Mouse (Mus musculus): ENCODE measurements at regions not wholly inside any gene's neighbourhood (a gene's known extent, or its start where the extent isn't known, plus 50 kb on each side); places are given as distances from the start of the nearest gene placed in this dataset.

GRCm38 (mm10) chr19:20035223-20035622 lies 355.5 kb downstream of the Anxa1 start:
- no peak for DNase-seq

- no peak for DNase-seq
These were observed 363.0 kb downstream of the Anxa1 start for GRCm38 (mm10) chr19:20027667-20028282.

GRCm38 (mm10) chr19:20014114-20014513 lies 376.6 kb downstream of the Anxa1 start:
- no peak for DNase-seq

GRCm38 (mm10) chr19:20009801-20010441 lies 380.8 kb downstream of the Anxa1 start:
- DNase-seq = no peak

DNA sequence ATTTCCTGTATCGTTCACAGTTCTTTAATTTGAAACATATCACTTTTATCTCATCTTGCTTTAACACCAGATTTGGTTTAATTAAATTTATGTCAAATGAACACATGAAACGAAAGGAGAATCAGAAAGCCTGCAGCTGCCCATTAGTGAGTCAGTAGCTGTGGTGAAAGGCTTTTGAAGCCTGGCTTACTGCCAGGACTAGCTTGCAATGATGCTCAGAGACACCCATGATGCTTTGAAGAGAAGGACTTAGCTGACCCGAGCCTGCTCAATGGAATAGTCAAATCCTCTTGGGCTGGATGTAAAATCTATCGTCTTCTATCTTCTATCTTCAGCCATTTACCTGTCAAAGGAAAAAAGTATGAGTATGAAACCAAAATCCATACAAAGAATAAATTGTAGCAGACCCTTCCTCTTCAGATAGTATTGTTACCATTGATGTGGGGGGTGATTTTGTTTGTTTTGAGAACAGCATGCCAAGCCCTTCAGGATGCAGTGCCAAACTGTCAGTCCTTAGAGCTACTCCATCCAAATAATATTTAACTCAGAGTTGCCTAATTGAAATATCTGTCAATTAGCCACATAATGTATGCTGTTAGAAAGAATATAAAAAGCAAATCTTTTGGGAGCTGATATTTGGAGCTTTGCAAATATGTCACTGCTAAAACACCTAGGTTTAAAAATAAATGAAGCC lies 384.7 kb downstream of the Anxa1 start:
- no peak for DNase-seq

DNA sequence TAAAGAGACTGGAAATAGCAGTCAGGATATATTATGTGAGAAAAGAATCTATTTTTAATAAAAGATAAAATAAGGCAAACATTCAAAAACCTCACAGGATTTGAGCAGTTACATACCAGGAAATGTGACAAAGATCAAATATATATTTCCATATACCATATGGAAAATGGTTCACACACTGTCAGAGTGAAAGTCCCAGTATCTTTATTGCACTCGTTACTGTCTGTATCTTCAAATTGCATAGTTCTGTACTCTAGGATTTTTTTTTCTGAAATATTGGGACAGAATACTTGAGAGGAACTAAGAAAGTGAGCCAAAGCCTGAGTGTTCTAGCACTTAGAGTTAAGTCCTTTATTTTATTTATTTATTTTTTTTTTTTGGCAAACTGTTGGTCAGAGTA lies 403.5 kb downstream of the Anxa1 start:
- DNase-seq = no peak

- no peak for DNase-seq
These were observed 411.9 kb downstream of the Anxa1 start for GRCm38 (mm10) chr19:19978816-19979215.

DNA sequence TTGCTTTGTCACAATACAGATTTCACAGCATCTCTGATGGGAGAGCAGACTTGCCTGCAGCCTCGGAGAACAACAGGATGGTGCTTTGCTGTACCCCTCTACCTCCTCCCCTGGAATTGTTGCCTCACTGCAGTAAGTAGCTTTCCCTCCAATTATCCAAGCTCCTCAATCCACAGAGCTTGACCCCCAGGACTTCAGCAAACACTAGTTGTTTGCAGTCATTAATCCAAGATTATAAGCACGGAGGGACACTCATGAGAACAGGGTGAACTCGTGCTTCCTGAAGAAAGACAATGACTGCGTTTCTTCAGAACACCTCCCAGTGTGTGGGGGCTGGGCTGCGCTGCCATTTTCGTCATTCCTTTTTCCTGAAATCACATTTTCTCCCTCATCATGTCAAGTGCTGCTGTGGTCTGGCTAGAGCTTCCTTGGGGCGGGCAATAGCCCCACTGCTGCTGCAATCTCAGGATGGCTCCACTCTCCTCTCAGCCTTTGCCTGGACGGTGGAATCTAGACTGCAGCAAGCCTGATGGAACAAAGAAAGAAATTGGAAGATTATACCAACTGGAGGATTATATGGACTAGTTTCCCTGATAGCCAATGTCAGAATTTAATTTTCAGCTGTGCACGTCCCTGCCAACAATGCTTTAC lies 413.0 kb downstream of the Anxa1 start:
- no peak for DNase-seq

DNA sequence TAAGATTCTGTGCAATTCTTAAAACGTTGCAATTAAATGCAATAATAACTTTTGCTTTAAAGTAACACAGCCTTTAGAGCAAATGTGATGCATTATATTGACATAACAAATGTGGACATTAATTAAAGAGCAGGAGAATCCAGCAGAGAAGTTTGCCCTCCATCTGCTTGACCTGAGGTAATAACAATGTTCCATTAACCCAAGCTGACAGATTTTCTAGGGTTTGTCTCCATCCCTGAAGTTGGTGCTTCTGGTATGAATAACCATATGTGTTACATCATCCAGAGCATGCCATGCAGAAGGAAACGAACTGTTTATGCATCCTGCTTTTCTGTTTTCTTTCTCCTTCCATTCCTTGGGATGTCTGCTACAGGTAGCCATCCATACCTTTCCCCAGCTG lies 414.0 kb downstream of the Anxa1 start:
- no peak for DNase-seq

GRCm38 (mm10) chr19:19969780-19970512 lies 420.8 kb downstream of the Anxa1 start:
- DNase-seq = no peak

- no peak for DNase-seq
These were observed 421.4 kb downstream of the Anxa1 start for GRCm38 (mm10) chr19:19969335-19969734.

- DNase-seq = peak; percentile 37
These were observed 445.5 kb downstream of the Anxa1 start for GRCm38 (mm10) chr19:19945247-19945646.

DNA sequence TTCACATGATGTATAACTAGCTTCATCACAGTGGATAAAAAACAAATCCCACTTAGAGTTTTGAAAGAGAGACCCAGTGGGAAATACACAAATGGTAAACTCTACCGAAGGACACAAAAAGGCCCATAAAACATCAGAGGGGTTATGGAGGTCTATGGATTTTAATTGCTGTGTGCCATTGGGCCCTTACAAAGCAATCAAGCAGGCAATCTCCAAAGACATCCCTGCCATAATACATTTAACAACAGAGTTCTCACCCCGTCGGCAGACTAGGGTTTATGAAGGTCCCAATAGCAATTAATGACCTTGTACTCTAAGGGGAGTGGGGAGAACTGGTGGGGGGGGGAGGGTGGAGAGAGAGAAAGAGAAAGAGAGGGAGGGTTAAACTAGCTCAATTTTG lies 448.0 kb downstream of the Anxa1 start:
- DNase-seq = no peak

- no peak for DNase-seq
These were observed 469.6 kb downstream of the Anxa1 start for GRCm38 (mm10) chr19:19921109-19921508.

GRCm38 (mm10) chr19:19885933-19886710 lies 504.6 kb downstream of the Anxa1 start:
- DNase-seq = no peak

DNA sequence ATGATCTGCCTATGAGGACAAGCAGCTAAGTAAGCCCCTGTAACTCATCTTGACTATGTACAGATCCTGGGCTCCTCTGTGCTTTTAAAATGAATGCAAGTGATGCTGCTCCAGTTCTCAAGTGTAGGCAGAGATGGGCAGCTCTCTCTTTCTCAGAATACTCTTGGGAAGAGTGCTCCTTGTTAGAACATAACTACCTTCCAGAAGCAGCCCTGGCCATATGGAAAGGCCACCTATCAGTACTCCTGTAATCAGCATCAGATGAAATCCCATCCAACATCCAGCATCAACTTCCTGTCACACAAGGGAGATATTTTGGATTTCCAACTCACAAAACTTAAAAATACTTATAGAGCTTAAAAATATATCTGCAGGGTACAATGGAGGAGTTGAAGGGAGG lies 509.8 kb downstream of the Anxa1 start:
- DNase-seq = no peak

- no peak for DNase-seq
These were observed 542.6 kb downstream of the Anxa1 start for GRCm38 (mm10) chr19:19848152-19848551.

DNA sequence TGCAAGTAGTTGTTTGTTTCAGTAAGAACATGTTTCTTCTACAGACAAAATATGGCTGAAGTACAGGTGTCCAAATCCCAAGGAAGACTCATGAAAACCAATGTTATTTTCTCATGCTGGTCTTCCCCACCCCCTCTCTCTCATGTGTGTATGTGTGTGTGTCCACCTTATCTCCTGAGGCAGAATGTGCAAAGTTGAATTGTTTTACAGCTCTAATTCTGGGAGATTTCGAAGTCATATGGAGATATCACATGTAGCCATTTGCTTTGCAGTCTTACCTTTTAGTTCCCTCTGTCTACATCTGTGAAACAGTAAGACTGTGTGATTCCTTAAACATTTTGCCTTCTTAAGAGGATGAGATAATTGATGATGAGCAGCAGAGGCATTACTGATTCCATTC lies 582.8 kb downstream of the Anxa1 start:
- no peak for DNase-seq

- DNase-seq = no peak
These were observed 596.9 kb downstream of the Anxa1 start for GRCm38 (mm10) chr19:19793835-19794234.

DNA sequence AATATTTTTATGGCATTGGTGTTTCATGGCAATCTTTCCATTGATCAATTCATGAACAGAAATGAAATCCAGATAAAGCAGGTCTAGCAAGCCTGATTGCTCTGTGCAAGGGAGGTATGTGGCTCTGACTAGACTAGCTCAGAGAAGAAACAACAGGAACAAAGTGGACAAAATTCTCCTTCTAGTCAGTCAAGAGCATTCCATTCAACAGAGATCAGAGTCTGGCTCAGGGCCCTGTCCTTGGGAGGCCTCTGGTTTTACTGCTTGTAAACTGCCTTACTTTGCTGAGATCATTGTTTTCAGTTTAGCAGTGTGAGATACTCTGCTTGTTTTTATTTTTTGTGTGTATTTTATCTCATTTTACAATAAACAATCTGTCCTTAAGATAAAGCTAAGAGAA lies 607.2 kb downstream of the Anxa1 start:
- DNase-seq = peak; percentile 56

DNA sequence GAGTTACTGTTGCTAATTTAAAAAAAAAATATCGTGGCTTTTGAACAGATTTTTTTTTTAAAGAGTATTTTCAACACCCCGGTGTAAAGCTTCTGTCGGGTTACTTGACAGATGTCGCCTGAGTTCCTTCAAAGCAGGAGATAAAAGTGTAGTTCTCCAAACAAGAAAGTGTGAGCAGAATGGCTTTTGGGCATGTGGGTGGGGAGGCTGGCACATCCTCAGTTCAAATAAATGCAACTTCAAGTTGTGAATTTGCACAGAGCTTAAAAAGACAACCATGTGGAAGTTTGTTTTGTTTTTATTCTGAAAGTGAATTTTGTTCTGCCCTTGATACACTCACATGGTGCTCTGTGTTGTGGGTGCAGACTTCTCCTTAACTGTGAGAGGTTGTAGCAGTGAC lies 612.9 kb downstream of the Anxa1 start:
- no peak for DNase-seq

DNA sequence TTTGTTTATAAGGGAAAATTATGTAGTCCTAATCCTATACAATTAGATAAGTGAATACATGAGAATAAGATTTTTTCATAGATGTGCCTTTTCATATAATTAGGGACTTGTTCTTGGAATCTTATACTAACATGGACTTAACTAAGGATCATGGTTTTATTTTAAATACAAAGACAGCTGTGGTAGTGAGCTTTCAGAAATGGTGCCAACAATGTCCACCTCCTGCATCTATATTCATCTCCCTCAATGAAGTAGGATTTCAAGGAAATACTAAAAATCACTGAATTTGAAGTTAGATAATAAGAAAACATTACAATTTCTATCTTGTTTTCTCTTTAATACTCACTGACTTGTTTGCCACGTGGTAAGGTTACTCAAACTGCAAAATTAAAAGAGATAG lies 619.8 kb downstream of the Anxa1 start:
- DNase-seq = no peak
